Mouse (Mus musculus): ENCODE results near the gene Zzz3.

- TF ChIP-seq CTCF (IDR thresholded peaks at IDR 0.05; ENCODE audit: low read depth) (no peak), EP300 (IDR thresholded peaks at IDR 0.05; ENCODE audit: low read depth) (no peak)
Measured at GRCm38 (mm10) chr3:152494667-152495360, 99.5 kb downstream of the Zzz3 start.
